Mouse (Mus musculus) heart, adult 11 months (tissue): ENCODE measurements around the gene Palld.

Experiments used
- DNase-seq: peaks from one replicate; pipeline ENCODE4 v3.0.0; 2022

Palld gene

GRCm38 (mm10) chr8:61865365-61865764 is 37.1 kb downstream of the Palld start:
- DNase-seq: no peak

- no peak for DNase-seq
These were observed 51.2 kb downstream of the Palld start for GRCm38 (mm10) chr8:61851270-61851669.

- DNase-seq: no peak
These were observed 53.8 kb downstream of the Palld start for GRCm38 (mm10) chr8:61848581-61849162.

- DNase-seq: no peak
These were observed 55.0 kb downstream of the Palld start for GRCm38 (mm10) chr8:61847494-61847893.

DNA sequence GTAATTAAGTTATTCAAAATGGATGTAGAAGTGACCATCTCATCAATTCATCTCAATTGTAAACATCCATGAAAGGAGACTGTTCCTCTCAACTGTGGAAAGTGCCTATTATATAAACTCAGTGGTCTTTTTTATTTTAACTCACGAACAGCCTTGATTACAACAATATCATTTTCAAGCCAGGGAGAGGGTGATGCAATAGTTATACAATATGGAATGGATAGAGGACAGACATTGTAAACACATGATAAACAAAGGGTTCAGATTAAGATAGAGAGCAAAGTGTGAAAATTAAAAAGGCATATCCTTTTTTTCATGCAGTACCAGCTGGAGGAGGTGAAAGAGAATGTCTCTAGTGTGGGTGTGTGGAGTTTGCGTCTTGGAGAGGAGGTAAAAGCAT is 57.5 kb downstream of the Palld start:
- no peak for DNase-seq

DNA sequence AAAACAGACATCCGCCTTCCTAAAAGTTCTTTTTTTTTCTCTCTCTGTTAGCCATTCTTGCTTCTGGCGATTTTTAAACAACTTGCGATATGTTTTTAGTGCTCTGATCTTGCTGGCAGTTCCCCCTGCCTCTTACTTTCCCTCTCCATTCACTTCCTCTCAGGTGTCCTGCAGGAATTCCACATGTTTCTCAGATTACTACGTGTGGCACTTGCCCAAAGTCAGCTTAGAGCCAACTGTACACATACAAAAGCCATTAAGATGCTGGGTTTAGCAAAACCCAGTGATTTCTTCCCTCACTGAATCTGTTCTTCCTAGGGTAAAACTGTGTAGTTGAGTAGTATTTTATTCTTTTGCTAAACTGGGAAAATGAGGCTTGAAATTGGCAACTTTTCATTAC is 57.9 kb downstream of the Palld start:
- DNase-seq: no peak

GRCm38 (mm10) chr8:61843776-61844175 is 58.7 kb downstream of the Palld start:
- peak; percentile 93 for DNase-seq

DNA sequence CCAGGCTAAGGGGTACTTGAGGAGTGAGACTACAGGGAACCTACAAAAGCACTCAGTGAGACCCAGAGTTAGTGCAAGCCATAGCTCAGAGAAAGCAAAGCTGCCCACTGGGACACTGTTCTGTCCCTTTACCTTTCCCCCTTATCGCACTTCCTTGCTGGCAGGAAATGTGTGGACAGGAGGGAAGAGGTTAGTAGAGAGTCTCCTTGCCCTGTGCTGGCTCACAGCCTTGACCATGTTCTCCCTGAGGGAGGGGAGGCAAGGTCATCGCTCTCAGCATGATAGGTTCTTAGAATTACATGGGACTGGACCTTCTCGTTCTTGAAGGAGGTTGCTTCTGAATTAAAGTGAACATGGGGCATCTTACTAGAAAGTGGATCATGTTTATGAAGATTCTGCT is 69.3 kb downstream of the Palld start:
- DNase-seq: peak; percentile 94

DNA sequence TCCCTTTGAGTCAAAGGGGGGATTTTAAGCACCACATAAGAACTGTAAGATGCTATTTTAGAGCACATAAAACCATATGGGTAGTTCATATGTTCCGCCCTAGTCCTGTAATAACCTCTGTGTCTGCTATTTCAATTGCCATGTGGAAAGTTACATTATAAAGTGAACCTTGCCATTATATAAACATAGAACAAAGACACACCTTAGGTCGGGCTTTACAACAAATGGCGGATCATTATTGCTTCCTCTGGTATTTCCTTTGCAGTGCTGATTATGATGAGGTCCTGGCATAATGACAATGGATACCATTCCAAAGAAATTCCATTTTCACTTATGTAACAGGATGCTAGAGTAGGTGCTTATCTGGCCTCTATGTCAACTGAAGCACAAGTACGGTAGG is 70.5 kb downstream of the Palld start:
- DNase-seq: peak; percentile 94

DNA sequence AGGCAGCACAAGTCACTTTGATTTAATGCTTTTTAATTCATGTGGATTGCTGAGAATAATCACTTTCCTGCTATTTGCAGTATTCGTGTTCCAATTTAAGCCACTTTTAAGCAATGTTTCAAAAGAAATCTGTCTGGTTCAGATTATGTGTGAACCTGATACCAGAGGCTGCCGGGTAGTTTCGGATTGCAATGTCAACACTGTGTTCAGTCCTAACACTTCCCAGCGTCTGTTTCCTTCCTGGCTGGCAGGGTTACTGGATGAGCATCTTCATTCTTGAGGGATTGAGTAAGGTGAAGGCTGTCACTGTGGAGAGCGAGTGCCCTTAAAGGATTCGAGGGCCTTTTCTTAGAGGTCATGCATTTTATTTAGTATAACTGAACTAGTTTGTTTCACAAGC is 71.7 kb downstream of the Palld start:
- DNase-seq: peak; percentile 91

DNA sequence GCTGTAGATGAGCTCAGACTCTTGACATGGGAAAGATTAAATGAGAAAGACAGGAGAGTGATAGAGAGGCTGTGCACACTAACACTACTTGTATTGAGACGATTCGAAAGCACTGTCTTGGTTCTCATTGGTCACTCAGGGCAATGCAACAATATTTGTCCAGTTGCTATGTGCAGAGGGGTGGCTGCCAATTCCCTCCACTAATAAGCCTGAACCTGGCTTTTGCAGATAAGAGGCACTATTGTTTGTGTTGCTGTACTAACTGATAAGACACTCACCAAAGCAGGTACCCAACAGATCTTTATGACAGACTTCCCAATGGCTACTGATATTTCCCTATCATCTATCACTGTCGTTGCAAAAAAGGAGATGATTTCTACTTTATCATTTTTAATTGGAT is 77.9 kb downstream of the Palld start:
- peak; percentile 93 for DNase-seq

DNA sequence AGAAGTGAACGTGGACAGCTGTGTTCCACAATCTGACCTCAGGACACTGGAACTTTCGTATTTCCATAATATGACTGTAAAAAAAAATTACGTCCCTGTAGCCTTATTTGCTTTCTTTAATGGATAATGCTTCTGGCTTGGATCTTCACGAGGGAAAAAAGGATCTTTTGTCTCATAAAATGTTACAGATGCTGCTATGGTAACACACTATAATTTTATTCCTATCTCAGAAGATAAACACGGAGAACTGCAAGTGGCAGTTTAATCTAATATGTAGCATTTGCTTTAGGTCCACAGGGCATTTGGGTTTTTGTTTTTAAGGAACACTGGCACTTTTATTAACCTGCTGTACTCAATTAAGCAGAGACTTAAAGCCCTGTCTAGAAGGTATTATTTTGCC is 79.3 kb downstream of the Palld start:
- no peak for DNase-seq

- no peak for DNase-seq
These were observed 98.7 kb downstream of the Palld start for GRCm38 (mm10) chr8:61803764-61804163.

DNA sequence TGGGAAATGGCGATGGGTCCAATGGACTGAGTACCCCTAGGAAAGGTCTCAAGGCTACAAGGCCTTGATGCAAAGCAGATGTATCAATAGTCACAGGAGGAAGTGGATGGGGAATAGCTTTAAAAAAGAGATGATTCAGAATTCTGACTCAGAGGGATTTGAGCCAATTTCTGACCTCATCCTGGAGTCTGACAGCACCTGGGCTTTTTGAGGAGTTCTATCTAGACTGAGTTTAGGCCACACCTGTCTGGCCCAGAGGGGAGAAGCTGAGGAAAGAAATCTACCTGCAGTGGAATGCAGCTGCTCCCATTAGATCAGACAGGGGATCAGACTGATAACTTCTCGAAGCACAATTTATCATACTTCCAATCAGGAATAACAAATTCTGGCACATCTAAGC is 99.7 kb downstream of the Palld start:
- no peak for DNase-seq

DNA sequence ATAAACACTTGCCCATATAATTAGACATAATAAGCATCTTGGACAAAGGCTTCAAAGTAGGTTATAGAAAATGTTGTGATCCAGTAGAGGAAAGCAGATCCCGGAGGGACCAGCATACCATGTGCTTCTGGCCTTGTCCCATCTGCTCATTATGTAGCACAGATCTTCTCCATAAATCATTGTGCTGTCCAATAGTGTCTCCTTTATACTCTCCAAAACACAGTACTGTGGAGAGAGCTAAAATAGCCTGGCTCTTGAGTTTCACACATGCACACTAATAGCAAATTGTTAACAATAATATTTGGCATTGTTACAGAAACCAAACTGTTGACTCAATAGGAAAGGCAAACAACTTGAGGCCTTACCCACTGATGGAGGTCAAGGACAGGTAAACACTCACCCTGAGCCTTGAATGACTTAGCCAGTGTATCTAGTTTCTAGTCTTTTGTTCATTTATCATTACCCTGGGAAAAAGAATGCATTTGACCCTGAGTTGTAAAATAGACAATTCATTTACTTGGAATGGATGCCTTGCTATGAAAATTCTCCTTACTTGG is 105.0 kb downstream of the Palld start:
- DNase-seq: no peak

DNA sequence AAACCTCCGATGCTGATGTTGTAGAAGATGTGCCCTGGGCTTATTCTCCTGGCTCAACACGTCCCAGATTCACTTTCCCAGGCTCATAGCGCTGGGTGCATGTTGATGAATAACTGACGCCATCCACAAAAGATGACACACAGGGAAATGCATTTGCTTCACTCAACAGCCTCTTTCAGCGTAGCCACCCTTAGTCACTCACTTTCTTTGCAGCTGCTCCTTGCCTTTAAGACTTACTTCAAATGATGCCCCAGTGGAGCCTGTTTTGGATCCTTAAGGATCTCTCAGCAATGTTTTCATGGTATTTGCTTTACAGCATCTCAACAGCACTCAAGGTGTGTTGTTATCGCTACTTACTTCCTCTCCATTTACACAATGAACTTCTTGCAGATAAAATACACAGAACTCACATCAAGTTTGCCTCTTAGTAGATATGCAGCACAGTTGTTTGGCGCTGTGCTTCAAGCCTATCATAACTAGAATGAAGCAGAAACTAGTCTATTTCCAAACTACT is 105.9 kb downstream of the Palld start:
- no peak for DNase-seq

DNA sequence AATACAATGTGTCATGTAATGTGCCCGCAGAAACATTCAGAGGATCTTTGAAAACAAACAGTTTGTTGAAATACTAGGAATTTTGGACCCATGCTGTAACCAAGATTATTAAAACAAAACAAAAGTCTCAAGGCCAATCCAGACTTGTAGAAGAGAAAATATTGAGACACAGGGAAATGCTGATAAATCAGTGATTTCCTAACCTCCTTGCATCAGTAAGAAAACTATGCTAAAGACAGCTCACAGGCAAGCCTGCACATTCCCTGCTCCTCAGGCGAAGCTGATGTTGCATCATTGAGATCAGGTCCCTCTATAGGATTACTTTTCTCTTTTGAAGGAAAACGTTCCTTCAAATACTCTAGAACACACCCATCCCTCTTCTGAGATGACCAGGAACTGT is 112.5 kb downstream of the Palld start:
- no peak for DNase-seq

- no peak for DNase-seq
These were observed 113.2 kb downstream of the Palld start for GRCm38 (mm10) chr8:61789289-61789688.

DNA sequence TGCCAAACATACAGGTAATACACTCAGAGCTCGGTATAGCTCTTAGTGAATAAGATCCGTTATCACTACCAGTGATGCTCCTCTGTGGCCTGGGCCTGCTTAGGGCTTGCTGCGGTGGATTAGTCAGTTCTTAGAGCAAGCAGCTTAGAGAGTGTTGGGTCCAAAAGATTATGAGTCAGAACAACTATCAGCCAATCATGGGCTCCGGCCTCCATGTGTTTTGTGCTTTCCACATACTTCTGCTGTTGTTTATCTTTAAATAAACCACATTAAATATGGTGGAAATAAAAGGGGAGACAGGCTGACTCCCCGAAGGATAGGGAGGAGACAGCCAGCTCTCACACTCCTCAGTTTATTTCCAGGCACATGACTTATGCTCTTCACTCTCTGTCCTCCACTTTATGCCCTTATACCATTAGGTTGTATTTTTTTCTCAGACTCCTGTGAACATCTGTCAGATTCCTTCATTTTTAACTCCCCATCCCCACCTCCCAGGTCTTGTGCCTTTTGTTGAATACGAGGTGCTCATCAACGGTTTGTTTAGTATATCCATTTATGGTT is 119.5 kb downstream of the Palld start:
- no peak for DNase-seq

DNA sequence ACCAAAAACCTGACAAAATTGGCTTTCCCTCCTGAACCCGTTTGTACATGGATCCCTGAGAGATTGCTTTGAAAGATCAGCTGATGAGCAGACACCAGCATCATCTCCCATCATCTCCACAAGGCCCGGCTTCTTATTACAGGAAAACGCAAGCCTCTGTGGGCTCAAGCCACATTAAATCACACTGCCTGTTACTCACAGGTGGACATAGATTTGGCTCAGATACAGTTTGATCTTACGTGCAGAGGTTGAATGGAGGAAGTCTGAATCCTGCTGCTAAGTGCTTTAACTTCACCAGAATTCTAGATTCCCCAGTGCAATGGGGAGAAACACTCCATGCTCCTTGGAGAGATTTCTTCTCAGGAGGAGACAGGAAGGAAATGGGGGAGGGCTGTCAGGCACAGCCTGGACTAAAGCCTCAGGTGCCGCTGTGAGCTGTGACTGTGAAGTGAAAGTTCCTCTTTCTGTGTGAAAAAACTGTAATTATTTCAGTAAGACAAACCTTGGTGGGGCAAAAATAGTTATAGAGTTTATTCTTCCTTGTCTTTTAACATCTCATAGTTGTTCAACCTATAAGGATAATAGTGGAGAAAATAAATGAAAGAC is 121.7 kb downstream of the Palld start:
- no peak for DNase-seq

DNA sequence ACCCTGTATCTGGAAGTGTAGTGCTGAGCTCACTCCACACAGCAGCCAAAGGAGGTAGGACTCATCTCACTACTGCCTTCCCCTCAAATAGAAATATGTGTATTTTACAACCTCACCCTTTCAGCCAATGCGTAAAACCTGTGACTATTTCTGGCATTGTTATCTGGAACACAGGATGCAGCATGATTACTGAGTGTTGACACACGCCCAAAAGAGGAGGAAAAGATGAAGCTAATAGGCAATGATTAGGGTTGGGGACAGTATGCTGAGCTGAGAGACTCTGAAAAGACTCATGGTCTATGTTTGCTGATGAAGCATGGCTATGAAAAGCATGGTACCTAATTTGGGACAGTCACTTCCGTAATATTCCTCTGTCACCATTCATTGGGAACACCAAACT is 124.3 kb downstream of the Palld start:
- DNase-seq: no peak

- no peak for DNase-seq
These were observed 125.9 kb downstream of the Palld start for GRCm38 (mm10) chr8:61776560-61776959.

DNA sequence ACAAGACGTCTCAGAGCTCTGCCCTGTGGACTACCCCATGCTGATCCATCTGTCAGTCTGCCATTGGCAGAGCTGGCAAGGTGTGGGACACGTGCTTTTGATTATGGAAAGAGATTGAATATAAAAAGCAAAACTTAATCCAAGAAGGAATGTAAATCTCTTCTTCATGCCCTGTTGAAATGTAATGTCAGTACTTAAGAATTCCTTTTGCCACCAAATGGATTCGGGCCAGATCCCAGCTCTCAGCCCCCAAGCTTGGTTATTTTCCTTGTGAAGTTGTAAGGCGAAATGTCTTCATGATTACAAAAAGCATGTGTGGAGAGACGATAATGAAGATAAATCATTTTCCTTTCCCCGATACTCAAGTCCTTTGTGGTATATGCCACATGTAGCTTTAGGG is 126.6 kb downstream of the Palld start:
- DNase-seq: peak; percentile 79

- peak; percentile 52 for DNase-seq
These were observed 128.3 kb downstream of the Palld start for GRCm38 (mm10) chr8:61774161-61774560.
